Mouse (Mus musculus): Measurements from ENCODE around the gene Lat.

DNA sequence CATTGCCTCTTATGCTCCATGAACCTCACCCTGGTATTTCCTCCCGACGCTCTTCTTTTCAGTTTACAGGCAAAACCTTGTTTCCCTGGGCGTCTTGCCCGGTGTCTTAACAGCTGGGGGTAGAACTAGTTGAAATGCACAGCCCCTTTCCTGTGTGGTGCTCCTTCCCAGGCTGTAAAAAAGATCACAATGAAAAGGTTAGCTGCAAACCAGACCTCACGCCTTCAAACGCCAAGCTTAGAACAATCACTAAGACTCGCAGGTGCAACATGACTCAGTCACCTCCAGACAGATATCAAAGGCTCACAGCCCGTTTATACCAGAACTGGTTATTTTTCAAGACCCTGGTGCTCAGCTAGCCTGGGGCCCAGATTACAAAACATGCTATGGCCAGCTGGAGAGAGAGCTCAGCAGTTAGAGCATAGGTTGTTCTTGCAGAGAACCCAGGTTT, 29.8 kb downstream of the Lat start:
- TF ChIP-seq CTCF (IDR thresholded peaks at IDR 0.05; ENCODE audit: control insufficient read depth, insufficient read depth, insufficient replicate concordance, low read depth, low read length) (no peak), POLR2A (IDR thresholded peaks at IDR 0.05; ENCODE audit: control insufficient read depth, low read depth, low read length) (no peak)
